Mouse (Mus musculus): ENCODE measurements around the gene Oas1a.
"Not testable (repeated sequence)": the region's sequence is repeated elsewhere in the genome, so short reads cannot be mapped to it uniquely, and the experiment has no call there.

Gene Oas1a

GRCm38 (mm10) chr5:120893866-120894265, 13.5 kb downstream of the Oas1a start:
- not testable (repeated sequence) for DNase-seq (ENCODE audit: low read depth, low spot score)

GRCm38 (mm10) chr5:120892243-120892660, 15.1 kb downstream of the Oas1a start:
- peak; percentile 65 for DNase-seq (ENCODE audit: low read depth, low spot score)

GRCm38 (mm10) chr5:120891566-120892242, 15.6 kb downstream of the Oas1a start:
- DNase-seq (ENCODE audit: low read depth, low spot score) = not testable (repeated sequence)

DNA sequence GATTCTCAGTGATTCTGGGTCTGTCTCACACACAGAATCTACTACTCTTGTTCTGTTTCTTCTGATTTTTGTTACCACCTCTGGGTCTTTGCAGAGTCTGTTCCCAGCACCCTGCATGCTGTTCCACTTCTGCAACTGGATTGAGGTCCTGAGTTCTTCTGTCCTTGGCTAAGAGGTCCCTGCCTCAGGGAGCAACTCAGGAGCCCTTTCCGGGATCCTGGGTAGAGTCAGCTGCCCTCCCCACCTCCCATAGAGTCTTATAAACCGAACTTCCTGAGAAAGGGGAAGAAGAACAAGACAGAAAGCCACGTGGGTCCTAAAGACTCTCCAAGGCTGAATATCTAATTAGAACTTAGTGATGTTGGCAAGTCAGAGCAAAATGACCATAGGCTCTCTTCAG, 16.3 kb downstream of the Oas1a start:
- no peak for DNase-seq (ENCODE audit: low read depth, low spot score)

DNA sequence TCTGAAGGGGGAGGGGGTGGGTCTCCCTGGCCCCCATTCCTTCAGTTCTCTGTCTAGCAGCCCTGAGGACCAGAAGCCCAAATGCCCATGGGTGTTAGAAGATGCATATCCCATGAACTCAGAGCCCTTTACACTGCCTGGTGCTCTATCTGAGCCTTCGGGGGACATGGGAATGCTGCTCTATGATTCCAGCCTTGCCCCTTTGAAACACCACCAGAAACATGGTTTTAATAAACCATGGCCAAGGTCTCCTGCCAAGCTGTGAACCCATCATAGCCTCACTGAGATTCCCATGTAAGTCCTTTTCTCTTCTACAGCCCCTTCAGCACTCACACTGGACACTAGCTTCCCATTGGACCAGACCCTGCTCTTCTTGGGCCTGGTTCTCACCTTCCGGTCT, 17.3 kb downstream of the Oas1a start:
- no peak for DNase-seq (ENCODE audit: low read depth, low spot score)

DNA sequence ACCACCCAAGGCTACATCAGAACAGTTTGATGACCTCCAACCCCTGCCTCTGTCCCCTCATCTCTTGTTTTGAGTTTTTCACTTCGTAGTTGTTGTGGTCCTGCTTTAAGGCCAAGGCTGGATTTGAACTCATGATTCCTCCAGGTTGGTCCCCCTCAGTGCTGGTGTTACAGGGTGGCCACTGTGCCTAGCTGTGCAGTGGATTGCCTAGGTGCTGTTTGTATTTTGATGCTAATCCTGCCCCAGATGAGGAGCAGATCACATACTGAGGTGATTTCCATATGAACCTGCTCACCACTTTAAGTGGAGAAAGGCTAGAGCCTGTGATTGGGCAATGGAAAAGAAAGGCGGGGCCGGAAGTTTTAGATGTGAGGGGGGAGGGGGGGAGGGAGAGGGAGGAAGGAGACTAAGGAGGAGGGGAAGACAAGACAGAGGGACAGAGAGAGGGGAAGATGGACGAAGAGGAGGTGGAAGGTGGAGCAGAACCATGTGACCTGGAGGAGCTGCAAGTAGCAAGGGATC, 19.0 kb downstream of the Oas1a start:
- peak; percentile 98 for DNase-seq (ENCODE audit: low read depth, low spot score)

- DNase-seq (ENCODE audit: low read depth, low spot score) = no peak
These were observed 19.5 kb downstream of the Oas1a start for GRCm38 (mm10) chr5:120887831-120888230.

- peak; percentile 60 for DNase-seq (ENCODE audit: low read depth, low spot score)
These were observed 19.9 kb downstream of the Oas1a start, which contains the start of gene Oas1g for GRCm38 (mm10) chr5:120887413-120887812. Gene Oas1g (minus strand): TSS chr5:120887613.

DNA sequence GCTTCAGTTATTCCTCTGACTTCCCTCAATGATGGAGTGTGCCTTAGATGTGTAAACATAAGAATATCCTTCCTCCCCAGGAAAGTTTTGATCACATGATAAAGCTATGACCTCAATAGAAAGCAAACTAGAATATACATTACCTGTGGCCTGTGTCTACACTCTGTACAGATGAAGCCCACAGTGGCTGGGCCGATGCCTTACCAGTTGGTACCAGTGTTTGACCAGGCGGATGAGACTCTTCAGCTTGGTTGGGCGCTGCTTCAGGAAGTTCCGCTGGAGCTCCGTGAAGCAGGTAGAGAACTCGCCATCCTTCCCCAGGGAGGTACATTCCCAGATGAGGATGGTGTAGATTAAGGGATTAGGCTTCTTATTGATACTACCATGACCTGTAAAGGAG, 25.6 kb downstream of the Oas1a start:
- not testable (repeated sequence) for DNase-seq (ENCODE audit: low read depth, low spot score)

DNA sequence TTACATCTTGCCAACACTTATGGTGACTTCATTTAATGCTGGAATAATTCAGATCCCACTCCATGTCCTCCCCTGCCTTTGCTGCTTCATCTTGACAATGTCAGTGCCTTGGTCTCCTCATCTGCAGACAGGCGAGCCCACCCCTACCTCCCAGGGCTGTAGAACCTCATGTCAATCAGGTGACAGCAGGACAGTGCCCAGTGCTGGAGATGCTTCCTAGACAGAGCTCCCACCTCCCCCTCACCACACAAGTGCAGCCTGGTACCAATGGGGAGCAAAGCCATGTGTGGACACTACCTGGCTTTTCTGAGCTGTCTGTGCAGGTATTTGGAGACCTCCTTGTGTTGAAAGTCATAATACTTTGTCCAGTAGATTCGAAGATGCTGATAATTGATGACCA, 28.5 kb downstream of the Oas1a start:
- not testable (repeated sequence) for DNase-seq (ENCODE audit: low read depth, low spot score)

DNA sequence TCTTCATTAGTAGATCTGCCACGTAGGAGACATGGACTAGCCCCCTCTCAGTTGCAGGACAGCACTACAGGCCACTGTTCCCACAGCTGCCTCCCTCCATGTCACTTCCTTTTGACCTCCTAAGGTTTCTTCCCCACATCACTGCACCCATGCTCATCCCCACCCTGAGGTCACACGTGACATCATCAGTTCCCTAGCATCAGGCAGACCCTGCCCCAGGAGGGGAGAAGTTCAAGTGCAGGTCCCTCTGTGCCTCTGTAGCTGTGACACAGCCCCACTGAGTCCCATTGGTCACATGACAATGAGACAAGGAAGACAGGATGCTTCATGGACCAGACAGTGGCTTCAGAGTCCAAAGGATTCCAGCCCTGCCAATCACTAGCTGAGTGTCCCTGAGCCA, 29.9 kb downstream of the Oas1a start:
- not testable (repeated sequence) for DNase-seq (ENCODE audit: low read depth, low spot score)

DNA sequence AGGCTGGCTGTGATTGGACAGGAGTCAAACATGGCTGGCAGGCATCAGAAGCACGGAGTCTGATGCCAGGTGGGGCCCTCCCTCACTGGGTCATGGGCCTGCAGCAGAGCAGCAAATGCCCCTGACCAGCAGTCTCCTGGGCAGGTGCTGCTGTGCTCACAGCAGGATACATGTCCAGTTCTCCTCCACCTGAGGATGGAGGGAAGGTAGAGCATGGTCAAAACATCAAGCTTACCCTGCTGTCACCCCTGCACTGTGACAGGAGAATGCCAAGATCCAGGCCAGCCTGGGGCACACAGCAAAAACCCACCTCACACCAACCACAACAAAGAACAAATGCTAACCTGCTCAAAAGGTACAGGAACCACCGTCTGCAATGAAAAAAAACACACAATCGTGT, 30.5 kb downstream of the Oas1a start:
- DNase-seq (ENCODE audit: low read depth, low spot score) = not testable (repeated sequence)

- no peak for DNase-seq (ENCODE audit: low read depth, low spot score)
These were observed 35.9 kb downstream of the Oas1a start for GRCm38 (mm10) chr5:120871469-120871868.

DNA sequence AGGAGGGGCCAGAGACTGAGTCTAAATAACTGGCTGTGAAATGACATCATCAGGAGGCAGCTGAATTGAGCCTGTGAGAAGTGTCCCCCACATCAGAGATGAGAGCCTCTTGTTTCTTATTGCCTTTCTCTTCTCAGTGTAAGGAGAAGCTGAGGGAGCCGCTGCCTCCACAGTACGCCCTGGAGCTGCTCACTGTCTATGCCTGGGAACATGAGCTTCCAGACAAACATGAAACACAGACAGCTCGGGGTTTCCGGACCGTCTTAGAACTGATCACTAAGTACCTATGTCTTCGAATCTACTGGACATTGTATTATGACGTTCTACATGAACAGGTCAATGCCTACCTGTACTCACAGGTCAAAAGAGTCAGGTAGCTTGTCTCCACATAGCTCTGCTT, 36.5 kb downstream of the Oas1a start:
- DNase-seq (ENCODE audit: low read depth, low spot score) = no peak

DNA sequence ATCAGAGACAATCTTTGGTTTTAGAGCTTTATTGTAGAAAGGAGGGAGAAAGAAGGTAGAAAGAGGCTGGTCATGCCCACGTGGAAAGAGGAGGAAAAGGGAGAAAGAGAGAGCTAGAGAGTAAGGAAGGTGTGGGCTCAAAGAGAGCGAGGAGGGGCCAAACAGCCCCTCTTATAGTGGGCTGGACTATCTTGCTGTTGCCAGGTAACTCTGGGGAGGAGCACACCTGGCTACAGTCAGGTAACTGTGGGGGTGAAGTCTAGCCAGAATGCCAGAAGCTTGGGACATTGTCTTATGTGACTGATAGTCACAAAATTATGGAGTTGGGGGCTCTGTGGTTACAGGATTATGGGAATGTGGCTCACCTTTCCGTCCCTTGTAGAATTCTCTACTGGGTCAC, 37.2 kb downstream of the Oas1a start:
- DNase-seq (ENCODE audit: low read depth, low spot score) = no peak

GRCm38 (mm10) chr5:120869436-120870015, 37.8 kb downstream of the Oas1a start:
- no peak for DNase-seq (ENCODE audit: low read depth, low spot score)

DNA sequence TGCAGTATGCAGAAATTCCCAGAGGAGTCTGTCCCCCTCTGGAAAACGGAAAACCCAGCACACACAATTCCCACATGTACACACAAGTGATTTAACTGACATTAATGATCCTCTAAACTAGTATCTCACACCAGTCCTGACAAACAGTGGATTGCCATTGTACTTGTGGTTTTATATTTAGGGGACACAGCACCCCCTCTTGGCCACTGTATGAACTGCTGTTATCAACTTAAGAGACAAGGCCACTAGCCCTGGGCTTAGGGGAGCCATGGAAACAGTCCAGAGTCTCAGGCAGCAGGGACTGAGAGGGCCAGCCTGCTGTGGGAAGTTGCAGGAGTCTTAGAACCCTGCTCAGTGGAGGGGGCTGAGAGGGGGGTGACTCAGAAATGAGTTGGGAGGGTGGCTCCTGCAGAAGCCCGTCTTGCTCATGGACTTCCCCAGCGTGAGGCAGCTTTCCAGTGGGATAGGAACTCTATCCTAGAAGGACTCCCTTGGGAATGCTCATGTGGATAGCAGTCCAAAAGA, 41.9 kb downstream of the Oas1a start:
- DNase-seq (ENCODE audit: low read depth, low spot score) = peak; percentile 88

DNA sequence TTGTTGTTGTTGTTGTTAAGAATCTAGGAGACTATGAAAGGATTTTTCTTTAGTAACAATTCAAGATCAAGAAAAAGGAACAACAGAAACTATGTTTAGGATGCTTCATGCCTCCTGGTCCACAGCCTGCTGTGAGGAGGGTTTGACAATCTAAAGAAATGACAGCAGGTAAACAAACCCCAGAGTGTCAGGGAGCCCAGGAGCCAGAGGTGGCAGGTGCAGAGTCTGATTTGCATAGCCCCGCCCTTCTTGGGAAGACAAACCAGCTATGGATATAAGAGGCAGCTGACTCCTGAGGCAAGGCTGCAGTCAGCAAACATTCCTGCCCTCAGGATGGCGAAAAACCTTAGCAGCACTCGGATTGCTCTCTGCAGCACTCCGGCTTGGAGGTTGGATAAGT, 46.2 kb downstream of the Oas1a start, which contains the start of gene Oas1h:
Oas1h (plus strand) TSS at position 301 of the 400 bp plus-strand sequence.
- peak; percentile 49 for DNase-seq (ENCODE audit: low read depth, low spot score)

DNA sequence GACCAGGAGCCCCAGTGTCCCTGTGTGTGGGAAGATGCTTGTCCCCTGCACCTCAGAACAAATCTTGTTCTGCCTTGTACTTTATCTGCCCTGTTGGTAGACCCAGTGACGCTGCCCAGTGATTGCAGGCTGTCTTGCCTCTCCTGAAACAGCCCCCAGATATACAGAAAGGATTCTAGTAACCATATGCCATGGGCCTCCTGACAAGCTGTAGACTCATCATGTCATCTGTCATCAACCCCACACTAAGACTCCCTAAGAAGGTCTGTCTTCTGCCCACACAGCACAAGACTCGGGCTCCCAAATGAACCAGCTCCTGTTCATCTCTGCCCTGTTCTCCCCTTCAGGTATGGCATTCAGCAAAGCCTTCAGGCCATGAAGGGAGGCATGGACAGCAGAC, 48.1 kb downstream of the Oas1a start:
- DNase-seq (ENCODE audit: low read depth, low spot score) = no peak

DNA sequence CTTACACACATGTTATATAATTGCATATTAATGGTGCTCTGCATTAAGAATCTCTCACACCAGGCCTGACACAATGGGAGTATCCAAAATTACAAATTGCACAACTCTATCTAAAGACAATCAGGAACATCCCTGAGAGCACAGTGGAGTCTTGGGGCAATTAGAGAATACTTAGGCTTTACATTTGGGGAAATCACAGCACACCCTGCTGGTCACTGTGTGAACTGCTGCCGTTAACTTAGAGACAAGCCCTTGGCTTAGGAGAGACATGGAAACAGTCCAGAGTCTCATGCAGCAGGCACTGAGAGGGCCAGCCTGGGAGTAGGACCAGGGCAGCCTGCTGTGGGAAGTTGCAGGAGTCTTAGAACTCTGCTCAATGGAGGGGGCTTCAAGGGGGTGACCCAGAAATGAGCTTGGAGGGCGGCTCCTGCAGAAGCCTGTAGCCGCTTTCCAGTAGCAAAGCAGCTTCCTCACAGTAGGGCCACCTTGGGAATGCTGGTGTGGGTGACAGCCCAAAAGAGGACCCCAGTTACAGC, 57.7 kb downstream of the Oas1a start:
- DNase-seq (ENCODE audit: low read depth, low spot score) = peak; percentile 86

DNA sequence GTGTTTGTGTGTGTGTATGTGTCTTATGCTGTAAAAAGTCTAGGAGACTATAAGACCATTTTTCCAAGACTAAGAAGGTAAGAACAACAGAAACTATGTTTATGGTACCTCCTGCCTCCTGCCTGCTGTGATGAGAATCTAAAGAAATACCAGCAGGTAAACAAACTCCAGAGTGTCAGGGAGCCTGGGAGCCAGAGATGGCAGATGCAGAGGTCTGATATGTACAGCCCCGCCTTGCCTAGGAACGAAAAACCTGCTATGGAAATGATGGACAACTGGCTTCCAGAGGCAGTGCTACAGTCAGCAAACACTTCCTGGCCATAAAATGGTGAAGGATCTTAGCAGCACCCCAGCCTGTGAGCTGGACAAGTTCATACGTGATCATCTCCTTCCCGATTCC, 60.3 kb downstream of the Oas1a start, which contains the start of gene Oas1f:
Oas1f (plus strand) TSS at position 301 of the 400 bp plus-strand sequence.
- no peak for DNase-seq (ENCODE audit: low read depth, low spot score)
